Mouse (Mus musculus) cerebellum, adult 2 months (tissue): Measurements from ENCODE around the gene Arhgap45.

Experiments
- CTCF ChIP-seq: fragments of 200-500 bp; IDR thresholded peaks from 2 replicates; pipeline ENCODE4 v1.5.1; 2011; ENCODE audit warnings: low read depth, mild to moderate bottlenecking, control low read depth, low read length, moderate library complexity, borderline replicate concordance; ENCODE audit not compliant: insufficient read depth
- POLR2A ChIP-seq: fragments of 200-500 bp; IDR thresholded peaks from 2 replicates; pipeline ENCODE4 v1.6.1; 2011; ENCODE audit warnings: low read length, control low read depth, borderline replicate concordance; ENCODE audit not compliant: insufficient read depth

DNA sequence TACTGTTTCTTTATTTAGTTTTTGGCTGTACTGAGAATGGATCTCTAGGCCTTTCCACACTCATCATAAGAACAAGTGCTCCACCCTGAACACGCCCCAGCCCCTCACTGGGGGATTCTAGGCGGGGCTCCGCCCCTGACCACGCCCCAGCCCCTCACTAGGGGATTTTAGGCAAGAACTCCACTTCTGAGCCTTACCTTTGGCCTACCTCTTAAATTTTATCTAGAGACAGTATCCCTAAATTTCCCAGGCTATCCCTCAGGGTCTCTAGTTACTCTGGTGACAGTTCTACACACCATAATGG is 8.5 kb downstream of the Arhgap45 start:
- TF ChIP-seq CTCF (no peak), POLR2A (no peak)
